Mouse (Mus musculus): ENCODE measurements around the gene Atg9a. TPM values are rescaled to one million over a fixed set of nuclear protein-coding genes. Genes with fewer than 3 reads are reported as not detected.
A peak's percentile ranks its signal among the peaks of the same experiment; 100 is the strongest.

Atg9a gene
- total and polyA plus RNA-seq, 3 experiments, result 16.3 to 40.0 (median 34.2) TPM

DNA sequence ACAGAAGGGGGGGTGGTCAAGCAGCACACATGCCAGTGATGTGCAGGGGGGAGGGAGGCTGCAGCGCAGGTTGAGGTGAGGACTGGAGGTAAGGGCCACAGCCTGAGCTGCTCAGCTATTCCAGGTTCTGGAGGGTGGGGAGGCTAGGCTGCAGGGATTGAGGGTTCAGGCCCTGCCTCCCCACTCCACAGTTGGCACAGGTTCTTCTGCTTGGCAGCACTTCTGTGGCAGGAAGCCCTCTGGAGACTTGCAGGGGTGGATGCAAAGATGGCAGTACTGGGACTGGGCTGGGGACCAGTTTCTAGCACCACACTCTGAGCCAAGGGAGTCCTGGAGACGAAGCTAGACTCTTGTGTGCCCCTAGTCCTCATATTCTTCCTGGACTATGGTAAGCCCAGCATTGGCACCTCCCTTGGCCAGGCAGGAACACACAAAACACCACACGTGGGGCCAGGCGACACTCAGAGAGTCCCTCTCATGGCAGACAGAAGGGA, 10.6 kb downstream of the Atg9a start:
- H3K27me3 ChIP-seq (ENCODE audit: insufficient read depth, low read length), result no peaks in the 10 kb centered on the region; the same call in 1 of the 2 replicates
- H3K4me3 ChIP-seq (ENCODE audit: low read depth, low read length), result peak overlapping the region; percentile 10; the same call in 1 of the 2 replicates
- DNase-seq (ENCODE audit: low spot score) (no peak), ATAC-seq (ENCODE audit: extremely low read depth, insufficient number of reproducible peaks, low FRiP score, poor library complexity, severe bottlenecking) (no peak)
- TF ChIP-seq TAL1 (conservative IDR thresholded peaks at IDR 0.05; ENCODE audit: low read depth, low read length), result no peak
- H3K4me1 ChIP-seq (ENCODE audit: insufficient read depth, low read depth, low read length), result peaks cover 58% of the 10 kb centered on the region
- peaks cover 82% of the 10 kb centered on the region for H3K36me3 ChIP-seq (replicated peaks)
- H3K9me3 ChIP-seq (replicated peaks), result peaks cover 3% of the 10 kb centered on the region; the same call in 1 of the 2 replicates

GRCm38 (mm10) chr1:75180741-75181140, 11.3 kb downstream of the Atg9a start:
- ATAC-seq (ENCODE audit: extremely low read depth, insufficient number of reproducible peaks, low FRiP score, poor library complexity, severe bottlenecking) (no peak), DNase-seq (ENCODE audit: low spot score) (no peak)
- Histone ChIP-seq H3K27me3 (ENCODE audit: insufficient read depth, low read length) (no peaks in the 10 kb centered on the region; the same call in 1 of the 2 replicates), H3K9me3 (replicated peaks) (peaks cover 3% of the 10 kb centered on the region; the same call in 1 of the 2 replicates), H3K4me3 (ENCODE audit: low read depth, low read length) (peak overlapping the region; percentile 80; the same call in 1 of the 2 replicates), H3K4me1 (ENCODE audit: insufficient read depth, low read depth, low read length) (peaks cover 62% of the 10 kb centered on the region), H3K36me3 (replicated peaks) (peaks cover 82% of the 10 kb centered on the region)
- no peak for TF ChIP-seq GATA1 (IDR thresholded peaks at IDR 0.05; ENCODE audit: borderline replicate concordance, low read length)
- TF ChIP-seq TAL1 (conservative IDR thresholded peaks at IDR 0.05; ENCODE audit: low read depth, low read length), result no peak
- TF ChIP-seq CTCF (IDR thresholded peaks at IDR 0.05; ENCODE audit: low read depth, low read length), result no peak
- TF ChIP-seq GATA2 (IDR thresholded peaks at IDR 0.05; ENCODE audit: borderline replicate concordance, low read depth, low read length), result no peak
- no peak for TF ChIP-seq POLR2AphosphoS5 (IDR thresholded peaks at IDR 0.05; ENCODE audit: insufficient replicate concordance, low read depth, low read length)

- Histone ChIP-seq H3K27me3 (ENCODE audit: insufficient read depth, low read length) (no peaks in the 10 kb centered on the region; the same call in 1 of the 2 replicates), H3K4me1 (ENCODE audit: insufficient read depth, low read depth, low read length) (peaks cover 63% of the 10 kb centered on the region), H3K4me3 (ENCODE audit: low read depth, low read length) (peak within 1 kb of the TSS; percentile 80), H3K36me3 (replicated peaks) (peaks cover 82% of the 10 kb centered on the region), H3K9me3 (replicated peaks) (peaks cover 3% of the 10 kb centered on the region; the same call in 1 of the 2 replicates)
- TF ChIP-seq POLR2AphosphoS5 (IDR thresholded peaks at IDR 0.05; ENCODE audit: insufficient replicate concordance, low read depth, low read length) (no peak), GATA1 (IDR thresholded peaks at IDR 0.05; ENCODE audit: borderline replicate concordance, low read length) (no peak), GATA2 (IDR thresholded peaks at IDR 0.05; ENCODE audit: borderline replicate concordance, low read depth, low read length) (no peak), CTCF (IDR thresholded peaks at IDR 0.05; ENCODE audit: low read depth, low read length) (no peak), TAL1 (conservative IDR thresholded peaks at IDR 0.05; ENCODE audit: low read depth, low read length) (no peak)
- ATAC-seq (ENCODE audit: extremely low read depth, insufficient number of reproducible peaks, low FRiP score, poor library complexity, severe bottlenecking), result peak; percentile 85
- DNase-seq (ENCODE audit: low spot score), result peak; percentile 94
Observed at GRCm38 (mm10) chr1:75180105-75180590, 11.8 kb downstream of the Atg9a start, which contains the start of gene Abcb6. Gene Abcb6, minus strand, starts transcription at chr1:75180392.

GRCm38 (mm10) chr1:75179334-75180104, 12.5 kb downstream of the Atg9a start:
- TF ChIP-seq GATA1 (IDR thresholded peaks at IDR 0.05; ENCODE audit: borderline replicate concordance, low read length) (no peak), TAL1 (conservative IDR thresholded peaks at IDR 0.05; ENCODE audit: low read depth, low read length) (peak; percentile 47; the same call in 1 of the 2 replicates)
- ATAC-seq (ENCODE audit: extremely low read depth, insufficient number of reproducible peaks, low FRiP score, poor library complexity, severe bottlenecking) (peak; percentile 65), DNase-seq (ENCODE audit: low spot score) (peak; percentile 86)
- Histone ChIP-seq H3K9me3 (replicated peaks) (peaks cover 3% of the 10 kb centered on the region; the same call in 1 of the 2 replicates), H3K27me3 (ENCODE audit: insufficient read depth, low read length) (no peaks in the 10 kb centered on the region; the same call in 1 of the 2 replicates), H3K4me3 (ENCODE audit: low read depth, low read length) (peak overlapping the region; percentile 80), H3K36me3 (replicated peaks) (peaks cover 81% of the 10 kb centered on the region), H3K4me1 (ENCODE audit: insufficient read depth, low read depth, low read length) (peaks cover 59% of the 10 kb centered on the region)

DNA sequence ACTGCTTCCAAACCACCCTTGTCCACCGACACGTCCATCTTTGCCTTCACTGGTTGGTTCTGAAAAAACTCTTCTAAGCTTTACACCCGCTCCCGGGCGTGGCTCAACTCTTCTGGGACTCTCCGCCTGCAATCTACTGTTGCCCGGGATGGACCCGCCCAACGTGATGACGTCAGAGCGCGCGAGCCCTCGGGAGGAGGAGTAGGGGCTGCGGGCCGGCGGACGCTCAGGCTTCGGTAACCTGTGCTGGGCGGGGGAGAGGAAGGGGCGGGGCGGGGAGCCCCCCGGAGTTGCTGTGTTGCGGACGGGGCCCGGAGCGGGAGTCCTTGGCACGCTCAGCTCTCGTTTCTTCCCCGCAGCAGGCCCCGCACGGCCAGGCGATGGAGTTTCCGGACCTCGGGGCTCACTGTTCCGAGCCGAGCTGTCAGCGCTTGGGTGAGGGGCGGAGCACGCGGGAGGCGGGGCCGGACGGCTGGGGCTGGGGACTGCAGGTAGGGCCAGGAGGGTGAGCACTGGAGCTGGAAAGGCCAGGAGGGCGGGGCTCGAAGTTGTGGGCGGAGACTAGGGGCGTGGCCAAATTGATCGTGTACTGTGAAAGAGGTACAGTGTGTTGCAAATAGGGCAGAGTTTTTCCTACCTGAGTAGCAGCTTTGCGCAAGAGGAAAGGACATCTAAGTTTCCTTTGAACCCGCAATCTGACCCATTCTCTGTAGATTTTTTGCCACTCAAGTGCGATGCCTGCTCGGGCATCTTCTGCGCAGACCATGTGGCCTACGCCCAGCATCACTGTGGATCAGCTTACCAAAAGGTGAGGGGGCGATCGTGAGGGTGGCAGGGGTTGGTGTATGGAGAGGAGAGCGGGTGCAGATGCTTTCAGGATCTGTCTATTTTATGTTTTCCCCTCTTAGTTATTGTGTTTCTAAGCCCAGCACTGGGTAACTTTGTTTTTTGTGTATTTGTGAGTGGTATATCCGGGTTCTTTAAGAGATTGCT, 23.2 kb downstream of the Atg9a start, which contains the start of gene Zfand2b:
Gene Zfand2b, plus strand, starts transcription at position 175 of the 993 bp plus-strand sequence.
- peak; percentile 97 for DNase-seq (ENCODE audit: low spot score)
- H3K27me3 ChIP-seq (ENCODE audit: insufficient read depth, low read length), result no peaks in the 10 kb centered on the region
- TF ChIP-seq GATA1 (IDR thresholded peaks at IDR 0.05; ENCODE audit: borderline replicate concordance, low read length) (no peak), GATA2 (IDR thresholded peaks at IDR 0.05; ENCODE audit: borderline replicate concordance, low read depth, low read length) (no peak), CTCF (IDR thresholded peaks at IDR 0.05; ENCODE audit: low read depth, low read length) (no peak), POLR2AphosphoS5 (IDR thresholded peaks at IDR 0.05; ENCODE audit: insufficient replicate concordance, low read depth, low read length) (no peak), TAL1 (conservative IDR thresholded peaks at IDR 0.05; ENCODE audit: low read depth, low read length) (no peak)
- H3K9me3 ChIP-seq (replicated peaks), result no peaks in the 10 kb centered on the region
- H3K36me3 ChIP-seq (replicated peaks), result peaks cover 45% of the 10 kb centered on the region
- peaks cover 50% of the 10 kb centered on the region for H3K4me1 ChIP-seq (ENCODE audit: insufficient read depth, low read depth, low read length)
- H3K4me3 ChIP-seq (ENCODE audit: low read depth, low read length), result peak within 1 kb of the TSS; percentile 74
- peak; percentile 92 for ATAC-seq (ENCODE audit: extremely low read depth, insufficient number of reproducible peaks, low FRiP score, poor library complexity, severe bottlenecking)
